Mouse (Mus musculus) telencephalon, adult 2 months (tissue): ENCODE data around the gene Tns3.
A peak's percentile ranks its signal among the peaks of the same experiment; 100 is the strongest.

Experiments used
- DNase-seq: peaks from one replicate; pipeline ENCODE4 v3.0.0-alpha.2; 2011; ENCODE audit warnings: low read depth, low spot score

Tns3 gene

GRCm38 (mm10) chr11:8440221-8440620, 224.1 kb downstream of the Tns3 start:
- DNase-seq = no peak

GRCm38 (mm10) chr11:8439035-8439434, 225.3 kb downstream of the Tns3 start:
- DNase-seq = no peak

- DNase-seq = no peak
Observed at GRCm38 (mm10) chr11:8438269-8438668, 226.1 kb downstream of the Tns3 start.

GRCm38 (mm10) chr11:8435101-8435500, 229.2 kb downstream of the Tns3 start:
- DNase-seq = no peak

GRCm38 (mm10) chr11:8434366-8434765, 230.0 kb downstream of the Tns3 start:
- no peak for DNase-seq

GRCm38 (mm10) chr11:8433443-8433842, 230.9 kb downstream of the Tns3 start:
- DNase-seq = no peak

GRCm38 (mm10) chr11:8432941-8433340, 231.4 kb downstream of the Tns3 start:
- DNase-seq = no peak

- DNase-seq = no peak
Observed at GRCm38 (mm10) chr11:8427660-8428059, 236.7 kb downstream of the Tns3 start.

GRCm38 (mm10) chr11:8425226-8425570, 239.1 kb downstream of the Tns3 start:
- DNase-seq = no peak

GRCm38 (mm10) chr11:8424342-8425225, 239.8 kb downstream of the Tns3 start:
- peak; percentile 64 for DNase-seq

- DNase-seq = peak; percentile 80
Observed at GRCm38 (mm10) chr11:8405225-8405899, 259.0 kb downstream of the Tns3 start.

GRCm38 (mm10) chr11:8401328-8401727, 263.0 kb downstream of the Tns3 start:
- no peak for DNase-seq

- no peak for DNase-seq
Observed at GRCm38 (mm10) chr11:8396329-8396728, 268.0 kb downstream of the Tns3 start.

- DNase-seq = no peak
Observed at GRCm38 (mm10) chr11:8391564-8391963, 272.8 kb downstream of the Tns3 start.

- DNase-seq = no peak
Observed at GRCm38 (mm10) chr11:8385891-8386405, 278.4 kb downstream of the Tns3 start.
